Mouse (Mus musculus): ENCODE data around the gene Rnf208. TPM values are rescaled to one million over a fixed set of nuclear protein-coding genes. Genes with fewer than 3 reads are reported as not detected.

Gene Rnf208
- total RNA-seq, 4 experiments from 2014 or later = 263 to 288 (median 266) TPM

DNA sequence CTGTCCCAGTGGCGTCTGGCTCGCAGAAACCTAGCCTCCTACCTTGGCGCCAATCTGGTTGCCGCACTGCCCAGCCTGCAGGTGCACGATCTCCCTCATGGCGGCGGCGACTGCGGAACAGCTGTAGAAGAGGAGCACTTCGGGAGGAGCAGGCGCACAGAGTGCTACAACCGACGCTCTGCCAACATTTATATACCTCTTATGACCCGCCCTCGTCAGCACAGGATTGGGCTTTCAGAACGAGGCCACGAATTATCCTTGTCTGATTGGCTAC, 17.6 kb upstream of the Rnf208 start, which contains the start of gene Tubb4b:
TSS of gene Tubb4b (minus strand) at position 211 of the 274 bp plus-strand sequence.
- no peak for DNase-seq (ENCODE audit: low spot score in 2 of 2)

DNA sequence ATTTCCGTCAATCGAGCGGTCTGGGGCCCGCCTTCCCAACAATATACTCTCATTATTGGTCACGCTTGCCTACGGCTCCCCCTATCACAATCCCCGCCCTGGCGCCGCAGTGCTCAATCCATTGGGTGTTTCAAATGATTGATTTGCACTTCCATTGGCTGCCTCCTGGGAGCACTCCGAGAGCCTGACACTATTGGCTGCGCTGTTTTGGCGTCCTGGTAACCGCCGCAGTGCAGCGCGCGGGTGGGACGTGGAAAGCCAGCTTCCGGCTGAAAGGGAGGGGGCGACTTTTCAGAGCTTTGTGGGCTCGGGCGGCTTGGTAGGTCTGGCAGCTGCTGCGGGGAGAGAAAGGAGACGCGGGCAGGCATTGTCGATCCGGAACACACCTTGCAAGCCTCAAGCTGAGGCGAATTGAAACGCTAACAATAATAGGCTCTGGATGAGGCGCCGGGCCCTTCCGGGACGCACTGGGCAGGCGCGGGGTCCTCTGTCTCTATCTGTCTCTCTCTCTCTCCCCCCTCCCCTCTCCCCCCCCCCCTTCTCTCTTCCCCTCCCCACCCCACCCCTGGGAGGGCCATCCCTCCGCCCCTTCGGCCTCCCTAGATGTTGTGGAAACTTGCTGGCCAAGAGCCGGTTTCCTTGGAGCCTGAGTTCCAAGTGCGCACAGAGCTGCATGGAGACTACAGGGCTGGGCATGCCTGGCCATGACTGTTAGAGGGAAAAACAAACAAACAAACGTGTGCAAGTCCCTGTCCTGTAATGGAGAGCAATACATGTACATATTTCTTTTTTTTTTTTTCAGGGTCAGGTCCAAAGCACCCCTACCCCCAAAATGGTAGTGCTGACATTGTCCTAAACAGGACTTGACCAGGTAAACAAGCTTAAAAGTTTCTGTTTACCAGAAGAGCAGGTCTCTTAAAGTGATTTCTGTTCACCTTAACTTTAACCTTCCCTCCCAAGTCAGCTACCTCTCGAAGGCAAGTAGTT, 17.0 kb upstream of the Rnf208 start:
- peak; percentile 95 to 100 for DNase-seq (ENCODE audit: low spot score in 2 of 2)

DNA sequence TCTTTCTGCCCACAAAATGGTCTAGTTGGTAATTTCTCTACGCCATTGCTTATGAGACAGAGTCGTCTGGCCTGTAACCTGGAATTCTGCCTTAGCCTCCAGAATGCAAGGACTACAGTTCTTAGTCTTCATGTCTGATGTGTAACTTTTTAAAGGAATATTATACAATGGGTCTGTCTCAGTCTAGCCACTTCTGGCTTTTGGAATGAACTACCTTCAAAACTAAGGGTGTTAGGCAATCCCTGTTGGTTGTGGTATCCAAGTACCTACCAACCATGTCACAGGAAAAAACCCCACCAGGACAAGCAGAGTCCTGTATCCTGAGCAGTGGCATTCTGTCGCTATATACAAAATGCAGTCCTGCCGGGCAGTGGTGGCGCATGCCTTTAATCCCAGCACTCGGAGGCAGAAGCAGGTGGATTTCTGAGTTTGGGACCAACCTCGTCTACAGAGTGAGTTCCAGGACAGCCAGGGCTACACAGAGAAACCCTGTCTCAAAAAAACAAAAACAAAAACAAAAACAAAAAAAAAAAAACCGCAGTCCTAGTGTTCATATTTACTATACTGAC, 16.2 kb upstream of the Rnf208 start:
- DNase-seq (ENCODE audit: low spot score in 2 of 2) = no peak

DNA sequence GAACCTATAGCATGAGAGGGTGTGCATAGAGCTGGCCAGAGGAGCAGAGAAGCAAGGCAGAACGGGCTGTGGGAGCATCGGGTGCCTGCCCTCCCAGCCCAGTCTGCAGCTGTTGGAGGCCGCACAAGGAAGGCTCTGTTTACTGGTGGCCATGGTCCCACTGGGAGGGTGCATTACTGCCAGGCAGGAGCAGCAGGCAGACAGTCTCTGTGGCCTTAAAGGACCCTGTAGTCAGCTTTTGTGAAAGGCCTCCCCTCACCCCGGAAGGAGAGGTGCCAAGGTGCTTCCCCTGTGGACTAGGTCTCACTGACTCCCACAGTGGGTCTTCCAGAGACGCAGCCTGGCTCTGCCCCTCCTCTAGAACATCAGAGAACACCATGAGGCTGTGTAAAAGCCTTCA, 15.2 kb upstream of the Rnf208 start:
- peak in 1 of 2 experiments; percentile 76 for DNase-seq (ENCODE audit: low spot score in 2 of 2)

DNA sequence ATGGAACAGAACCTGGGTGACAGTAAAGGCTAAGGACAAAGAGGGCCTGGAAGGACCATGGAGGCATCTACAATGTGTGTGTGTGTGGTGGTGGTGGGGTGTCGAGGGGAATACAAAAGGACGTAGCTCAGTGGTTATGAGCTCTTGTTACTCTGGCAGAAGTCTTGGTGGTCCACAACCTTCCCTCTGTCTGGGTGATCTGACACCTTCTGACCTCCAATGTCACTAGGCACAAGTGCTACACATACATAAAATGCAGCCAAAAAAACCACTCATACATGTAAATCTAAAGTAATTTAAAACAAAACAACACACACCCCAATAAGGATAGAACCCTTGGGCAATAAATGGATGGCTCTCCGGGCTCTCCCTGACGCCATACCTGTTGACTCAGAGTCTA, 14.6 kb upstream of the Rnf208 start:
- DNase-seq (ENCODE audit: low spot score in 2 of 2) = no peak

DNA sequence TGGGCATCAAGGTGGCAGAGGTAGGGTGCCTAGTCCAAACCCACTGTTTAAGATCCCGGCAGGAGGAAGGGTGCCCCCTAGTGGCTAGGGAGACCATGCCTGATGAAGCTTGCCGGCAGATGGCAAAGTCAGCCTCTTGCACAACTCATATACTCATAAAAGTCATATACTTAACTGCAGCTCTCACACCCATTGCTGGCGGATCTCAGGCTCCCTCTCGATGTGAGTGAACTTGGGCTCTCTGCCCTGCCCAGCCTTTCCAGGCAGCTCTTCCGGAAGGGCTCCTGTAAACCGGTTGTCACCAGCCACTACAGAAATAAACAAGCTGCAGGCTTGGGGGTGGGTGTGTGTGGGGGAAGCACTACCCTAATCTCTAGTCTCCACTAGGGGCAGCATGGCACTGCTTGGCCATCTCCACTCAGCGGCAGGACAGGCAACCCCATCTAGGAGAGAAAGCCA, 13.6 kb upstream of the Rnf208 start:
- peak; percentile 56 to 83 for DNase-seq (ENCODE audit: low spot score in 2 of 2)

DNA sequence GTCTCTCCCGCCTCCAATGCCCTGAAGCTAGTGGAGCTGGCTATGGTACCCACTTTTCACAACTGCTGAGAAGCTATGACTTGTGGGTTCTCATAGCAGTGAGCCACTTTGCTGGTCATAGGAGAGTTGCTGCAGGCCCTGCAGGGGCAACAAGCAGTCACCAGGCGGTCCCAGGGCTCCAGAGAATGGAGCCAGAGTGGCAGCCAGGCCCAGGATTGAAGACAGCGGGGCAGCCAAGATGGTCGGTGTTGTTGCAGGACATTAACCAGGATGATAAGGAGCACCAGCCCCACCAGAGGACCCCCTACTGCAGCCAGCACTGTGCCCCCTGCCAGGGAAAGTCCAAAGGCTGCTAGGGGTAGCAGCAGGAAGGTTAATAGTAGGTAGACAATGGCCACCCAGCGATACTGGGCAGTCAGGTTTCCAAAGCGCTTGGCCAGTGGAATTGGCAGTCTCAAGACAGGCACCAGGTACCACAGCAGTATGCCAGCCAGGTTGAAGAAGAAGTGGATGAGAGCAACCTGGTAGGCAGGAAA, 13.0 kb upstream of the Rnf208 start:
- no peak for DNase-seq (ENCODE audit: low spot score in 2 of 2)

DNA sequence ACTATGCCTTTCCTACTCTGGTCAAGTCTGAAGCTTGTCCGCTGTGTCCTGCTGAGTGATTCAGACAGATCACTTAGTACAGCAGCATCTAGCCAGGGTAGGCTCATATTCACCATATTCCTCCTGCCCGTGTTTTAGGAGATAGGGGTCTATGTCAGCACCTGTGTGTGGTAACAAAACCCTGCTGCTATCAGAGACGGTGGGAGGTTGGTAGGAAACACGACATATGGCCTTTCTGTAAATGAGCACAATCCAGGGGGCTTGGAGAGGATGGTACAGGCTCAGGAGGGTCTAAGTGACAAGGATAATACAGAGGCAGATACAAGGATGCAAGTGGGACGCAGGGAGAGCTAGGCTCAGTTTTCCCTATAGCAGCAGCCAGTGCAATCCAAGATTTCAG, 12.5 kb upstream of the Rnf208 start:
- no peak for DNase-seq (ENCODE audit: low spot score in 2 of 2)

DNA sequence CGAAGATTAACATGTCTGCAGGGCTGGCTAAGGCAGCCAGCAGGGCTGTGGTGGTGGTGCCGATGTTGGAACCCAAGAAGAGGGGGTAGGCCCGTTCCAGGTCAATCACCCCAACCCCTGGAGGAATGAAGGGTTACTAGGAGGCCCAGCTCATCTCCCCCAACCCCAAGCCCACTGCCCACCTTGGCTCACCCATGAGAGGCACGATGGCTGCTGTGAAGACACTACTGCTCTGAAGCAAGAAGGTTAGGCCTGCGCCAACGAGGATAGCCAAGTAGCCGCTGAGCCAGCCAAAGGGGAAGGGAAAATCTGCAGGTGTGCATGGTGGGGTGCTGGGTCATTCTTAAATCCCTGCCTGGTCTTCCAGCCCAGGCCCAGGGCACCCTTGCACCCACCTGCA, 11.5 kb upstream of the Rnf208 start:
- no peak for DNase-seq (ENCODE audit: low spot score in 2 of 2)

DNA sequence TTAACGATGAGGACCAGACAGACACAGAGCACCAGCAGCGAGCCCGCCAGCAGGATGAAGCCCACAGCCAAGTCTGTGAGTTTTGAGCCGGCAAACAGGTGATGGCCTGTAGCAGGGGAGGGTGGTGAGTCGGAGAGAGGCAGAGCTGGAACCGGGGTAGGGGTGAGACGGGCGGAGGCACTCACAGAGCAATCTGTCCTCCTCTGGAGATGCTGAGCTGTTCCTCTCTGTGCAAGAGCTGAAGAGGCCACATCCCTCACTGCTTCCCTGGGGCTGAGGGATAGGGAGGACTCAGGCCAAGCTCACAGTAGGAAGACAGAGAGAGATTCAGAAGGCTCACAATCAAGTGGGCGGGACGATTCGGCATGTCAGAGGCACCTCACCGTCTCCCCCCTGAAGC, 11.0 kb upstream of the Rnf208 start:
- DNase-seq (ENCODE audit: low spot score in 2 of 2) = no peak

DNA sequence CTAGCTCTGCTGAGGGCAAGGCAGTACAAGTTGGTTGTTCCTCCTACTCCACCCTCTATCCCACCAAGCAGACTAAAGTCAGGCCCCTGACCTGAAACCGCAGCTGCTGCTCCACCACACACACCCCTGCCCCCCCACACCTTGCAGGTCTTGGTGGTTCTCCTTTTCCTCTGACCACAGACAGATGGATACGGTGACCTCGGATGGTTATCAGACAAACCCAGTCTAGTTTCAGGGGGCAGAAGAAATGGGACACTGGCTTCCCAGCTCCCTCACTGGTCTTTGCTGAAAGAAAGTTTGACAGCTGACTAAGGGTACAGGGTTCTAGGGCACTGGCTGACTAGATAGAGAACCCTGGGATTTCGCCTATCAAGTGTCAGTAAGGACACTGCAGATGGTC, 8.6 kb upstream of the Rnf208 start:
- DNase-seq (ENCODE audit: low spot score in 2 of 2) = no peak

DNA sequence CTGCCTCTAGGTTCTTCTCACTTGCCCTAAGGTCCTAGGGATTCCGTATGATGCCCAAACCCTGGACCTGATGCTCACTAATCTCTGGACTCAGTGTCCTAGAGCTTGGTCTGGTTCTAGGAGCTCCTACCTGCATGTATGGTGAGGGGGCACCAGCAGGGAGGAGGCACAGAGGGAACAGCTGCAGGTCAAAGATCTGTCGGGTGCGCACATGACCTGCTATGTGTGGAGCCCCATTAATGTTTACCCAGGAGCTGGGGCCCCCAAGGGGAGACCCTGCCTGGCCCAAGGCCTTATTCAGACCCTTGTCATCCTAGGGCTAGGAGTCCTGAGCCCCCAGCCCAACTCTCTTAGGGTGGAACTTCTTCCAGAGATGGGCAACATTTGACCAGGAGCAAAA, 8.0 kb upstream of the Rnf208 start, which contains the start of gene Slc34a3:
TSS of gene Slc34a3 (minus strand) at position 315 of the 400 bp plus-strand sequence.
- no peak for DNase-seq (ENCODE audit: low spot score in 2 of 2)

DNA sequence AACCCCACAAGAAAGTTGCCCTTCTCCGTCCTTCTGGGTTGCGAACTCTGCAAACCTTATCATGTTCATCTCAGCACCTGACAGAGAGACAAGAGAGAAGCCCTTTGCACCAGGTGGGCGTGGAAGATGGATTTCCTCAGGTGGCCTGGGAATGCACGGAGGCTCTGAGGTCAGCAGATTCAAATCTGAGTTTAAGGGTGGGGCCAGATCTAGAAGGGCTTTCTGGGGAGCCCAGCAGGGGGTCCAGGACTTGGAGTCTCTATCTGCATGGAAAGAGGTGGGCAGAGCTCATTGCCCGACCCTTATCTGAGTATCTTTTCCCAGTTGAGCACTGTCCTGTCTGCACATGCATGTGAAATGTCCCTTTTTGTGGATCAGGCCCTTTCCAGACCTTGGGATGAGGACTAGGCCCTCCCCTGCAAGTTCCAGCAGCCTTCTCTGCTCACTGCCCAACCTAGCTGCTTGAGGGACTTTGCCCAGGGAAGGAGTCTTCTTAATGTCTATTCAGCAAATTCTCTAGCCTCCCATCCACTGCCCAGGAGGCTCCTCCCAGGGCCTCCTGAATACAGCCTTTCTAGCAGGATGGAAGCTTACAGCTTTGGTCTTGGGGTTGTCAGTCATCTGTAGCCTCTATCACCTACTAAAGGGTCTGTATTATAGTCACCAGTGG, 7.4 kb upstream of the Rnf208 start:
- DNase-seq (ENCODE audit: low spot score in 2 of 2) = no peak

DNA sequence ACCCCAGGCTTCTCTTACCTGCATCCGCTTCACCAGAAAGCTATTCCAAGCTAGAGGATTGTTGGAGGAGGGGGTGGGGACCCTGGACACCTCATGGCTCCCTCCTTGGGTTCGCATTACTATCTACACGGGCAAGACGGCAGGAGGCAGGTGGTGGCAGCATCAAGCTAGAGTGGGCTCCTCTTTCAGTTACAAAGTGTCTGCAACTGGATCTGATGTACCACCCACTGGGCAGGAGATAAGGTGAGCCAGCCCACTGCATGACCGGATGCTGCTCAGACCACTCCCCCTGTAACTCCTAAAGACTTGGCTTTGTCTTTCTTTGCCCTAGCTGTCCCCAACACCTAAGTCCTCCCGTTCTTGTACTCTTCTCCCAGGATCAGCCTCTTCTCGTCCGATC, 5.4 kb upstream of the Rnf208 start, which contains the start of gene Rnf224:
TSS of gene Rnf224 (minus strand) at position 174 of the 400 bp plus-strand sequence.
- no peak for DNase-seq (ENCODE audit: low spot score in 2 of 2)

DNA sequence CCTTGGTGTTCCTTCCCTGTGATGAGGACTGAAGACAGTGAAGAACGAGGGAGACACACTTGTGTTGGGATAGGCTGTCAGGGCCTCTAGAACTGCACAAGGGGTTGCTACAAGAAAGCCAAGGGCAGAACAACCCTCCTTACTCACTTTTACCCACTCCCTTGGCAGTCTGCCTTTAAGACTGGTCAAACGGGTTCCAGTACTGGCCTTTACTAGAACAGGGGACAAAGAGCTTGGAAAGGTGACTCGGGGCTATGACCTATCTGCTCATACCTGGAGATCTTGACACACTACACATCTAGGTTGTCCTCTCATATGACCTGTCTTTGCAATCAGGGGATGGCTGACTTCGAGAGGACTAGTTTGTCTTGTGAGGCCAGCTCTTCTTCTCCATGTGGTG, 4.5 kb upstream of the Rnf208 start:
- DNase-seq (ENCODE audit: low spot score in 2 of 2) = no peak

DNA sequence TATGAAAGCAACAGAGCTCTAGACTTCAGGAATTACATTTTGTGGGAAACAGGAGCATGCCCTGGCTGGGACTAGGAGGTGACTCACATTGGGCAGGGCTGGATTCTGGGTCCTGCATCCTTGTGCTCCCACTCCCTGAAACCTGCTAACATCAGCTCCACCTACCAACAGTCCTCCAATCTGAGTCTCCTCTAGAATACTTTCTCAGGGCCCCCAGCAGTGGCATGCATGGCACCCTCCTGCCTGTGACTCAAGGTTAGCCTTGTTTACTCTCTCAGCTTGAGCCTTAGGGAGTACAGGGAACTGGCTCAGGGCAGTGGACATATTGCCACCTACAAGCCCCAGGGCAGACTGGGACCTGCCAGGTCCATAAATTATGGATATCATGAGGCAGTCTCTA, 3.9 kb upstream of the Rnf208 start:
- no peak for DNase-seq (ENCODE audit: low spot score in 2 of 2)

DNA sequence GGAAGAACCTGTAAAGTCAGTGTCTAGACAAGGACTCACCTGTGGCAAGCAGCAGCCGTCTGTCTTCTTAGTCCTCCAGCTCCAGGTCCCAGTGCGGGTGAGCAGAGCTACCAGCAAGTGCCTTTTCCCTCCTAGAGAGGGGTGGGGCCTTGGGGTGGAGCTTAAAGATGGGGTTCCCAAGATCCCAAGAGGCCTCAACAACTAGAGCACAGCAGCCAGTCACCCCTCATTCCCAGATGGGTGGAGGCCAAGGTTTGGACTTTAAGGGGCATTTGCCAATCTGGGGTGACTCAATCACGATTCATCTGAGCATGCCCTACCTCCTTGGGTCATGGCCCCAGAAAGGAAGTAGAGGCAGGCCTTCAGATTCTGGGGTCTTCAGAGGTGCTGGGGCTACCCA, 2.3 kb upstream of the Rnf208 start:
- DNase-seq (ENCODE audit: low spot score in 2 of 2) = no peak

DNA sequence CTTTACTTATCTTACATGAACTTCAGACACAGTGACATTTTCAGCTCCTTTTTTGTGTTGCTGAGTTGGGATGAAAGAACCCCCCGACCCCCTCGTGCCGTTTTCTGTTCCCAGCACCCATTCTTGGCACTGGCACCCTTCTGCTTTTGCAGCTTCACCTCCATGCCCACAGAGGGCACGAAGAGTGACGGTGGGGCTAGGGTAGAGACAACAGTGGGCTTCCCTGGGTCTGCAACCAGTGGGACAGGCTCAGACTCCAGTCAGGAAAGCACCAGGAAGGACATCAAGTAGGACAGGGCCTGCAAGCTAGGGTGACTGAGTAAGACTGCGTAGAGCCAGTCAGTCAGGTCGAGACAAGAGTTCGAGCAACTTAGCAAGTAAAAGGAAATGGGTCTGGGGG, 1.7 kb upstream of the Rnf208 start:
- no peak for DNase-seq (ENCODE audit: low spot score in 2 of 2)

DNA sequence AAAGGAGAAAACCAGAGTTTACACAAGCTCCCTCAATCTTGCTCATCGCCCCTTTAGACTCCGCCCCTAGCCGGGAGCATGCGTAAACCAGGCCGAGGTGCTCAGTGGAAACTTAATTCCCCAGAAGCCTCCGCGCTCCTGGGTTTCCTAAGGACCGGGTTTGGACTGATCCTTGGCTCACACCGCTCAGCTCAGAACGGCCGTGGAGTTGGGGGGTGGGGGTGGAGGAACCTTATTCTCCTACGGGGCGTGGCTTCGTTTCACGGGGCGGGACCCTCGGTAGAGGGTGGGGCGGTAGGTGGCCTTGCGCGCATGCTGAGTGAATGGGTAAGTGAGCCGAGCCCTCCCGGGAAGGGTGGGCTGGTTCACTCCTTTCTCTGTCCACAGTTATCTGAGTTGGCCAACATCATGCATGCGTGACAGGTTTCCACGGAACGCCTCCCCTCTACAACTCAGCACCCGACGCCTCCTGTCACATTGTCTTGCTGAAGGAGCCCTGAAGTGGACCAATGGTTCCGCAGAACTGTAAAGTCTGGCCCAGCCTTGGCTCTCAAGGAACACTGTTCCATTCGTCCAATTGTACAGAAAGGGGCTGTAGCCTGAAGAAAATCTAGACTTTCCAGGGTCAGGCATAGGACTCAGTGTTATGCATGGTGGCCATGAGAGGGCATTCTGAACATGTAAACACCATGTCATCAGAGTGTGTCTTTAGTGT, 1.2 kb upstream of the Rnf208 start:
- peak in 1 of 2 experiments; percentile 68 for DNase-seq (ENCODE audit: low spot score in 2 of 2)

DNA sequence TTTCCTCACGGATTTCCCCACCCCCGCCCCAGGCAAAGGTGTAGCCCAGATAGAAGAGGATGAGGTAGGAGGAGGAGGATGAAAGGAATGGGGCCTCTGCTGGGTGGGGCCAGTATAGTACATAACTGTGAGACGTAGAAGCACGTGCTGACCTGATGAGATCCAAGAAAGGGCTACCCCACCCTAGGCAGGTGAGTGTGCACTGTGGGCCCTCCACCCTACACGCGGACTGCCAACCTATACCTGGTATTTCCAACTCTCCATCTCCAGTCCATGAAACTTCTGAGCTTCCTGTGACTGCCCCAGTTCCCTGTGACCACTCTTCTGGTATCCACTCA, 648 bp upstream of the Rnf208 start:
- no peak for DNase-seq (ENCODE audit: low spot score in 2 of 2)

DNA sequence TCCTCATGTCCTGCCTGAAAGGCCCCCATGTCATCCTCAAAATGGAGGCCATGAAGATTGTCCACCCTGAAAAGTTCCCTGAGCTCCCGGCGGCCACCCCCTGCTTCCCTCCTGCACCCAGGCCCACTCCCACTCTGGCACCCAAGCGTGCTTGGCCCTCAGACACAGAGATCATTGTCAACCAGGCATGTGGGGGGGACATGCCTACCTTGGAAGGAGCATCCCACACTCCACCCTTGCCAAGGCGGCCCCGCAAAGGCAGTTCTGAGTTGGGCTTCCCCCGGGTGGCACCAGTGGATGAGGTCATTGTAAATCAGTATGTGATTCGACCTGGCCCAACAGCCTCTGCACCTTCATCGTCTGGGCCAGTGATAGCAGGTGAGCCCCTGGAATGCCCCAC, 1.3 kb downstream of the Rnf208 start:
- no peak for DNase-seq (ENCODE audit: low spot score in 2 of 2)

Measured in left cerebral cortex, adult 8-10 months (tissue).